Mouse (Mus musculus) A20 (cell line): ENCODE results near the gene Mcee.

Experiments used
- DNase-seq: peaks from one replicate; pipeline ENCODE4 v3.0.0-alpha.2; 2011; ENCODE audit warnings: low read depth, low spot score

Mcee gene

GRCm38 (mm10) chr7:64424861-64425260, 32.5 kb downstream of the Mcee start:
- DNase-seq, result no peak

GRCm38 (mm10) chr7:64439595-64440518, 47.5 kb downstream of the Mcee start:
- DNase-seq, result no peak

DNA sequence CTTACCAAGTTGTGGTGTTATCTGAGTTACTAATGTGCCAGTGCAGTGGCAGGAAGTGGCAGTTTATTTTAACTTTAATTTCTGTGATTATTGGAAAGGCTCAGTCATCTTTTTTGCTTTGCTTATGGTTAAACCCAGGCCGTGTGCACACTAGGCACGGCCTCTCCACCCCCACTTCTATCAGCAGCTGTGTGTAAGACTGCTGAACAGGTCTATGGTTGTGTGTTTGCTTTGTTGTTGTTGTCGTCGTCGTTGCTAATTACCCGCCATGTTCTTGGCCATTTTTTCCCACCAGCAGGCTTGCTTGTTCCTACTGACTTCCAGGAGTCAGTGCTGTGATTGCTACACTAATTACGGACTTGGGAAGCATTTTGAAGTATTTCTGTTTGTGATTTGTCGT, 48.1 kb downstream of the Mcee start:
- DNase-seq, result no peak

DNA sequence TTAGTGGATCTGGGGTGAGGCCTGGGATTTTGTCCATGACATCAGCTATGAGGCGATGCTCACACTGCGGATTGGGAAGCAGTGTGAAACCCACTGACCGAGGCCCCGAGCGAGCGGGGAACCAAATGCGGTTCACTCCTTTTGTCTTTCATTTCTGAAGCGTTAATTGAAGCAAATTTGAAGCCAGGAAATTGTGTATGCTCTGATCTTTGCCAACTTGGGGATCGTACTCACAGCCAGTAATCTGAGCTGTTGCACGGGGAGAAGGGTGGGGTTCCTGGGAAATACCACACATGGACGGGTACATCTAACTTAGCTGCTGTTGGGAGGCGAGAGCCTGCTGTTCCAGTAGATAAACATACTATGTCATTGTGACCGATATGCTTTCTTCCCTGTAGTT, 58.2 kb downstream of the Mcee start:
- DNase-seq, result no peak

- no peak for DNase-seq
Measured at GRCm38 (mm10) chr7:64451441-64451840, 59.0 kb downstream of the Mcee start.

- no peak for DNase-seq
Measured at GRCm38 (mm10) chr7:64451861-64452382, 59.5 kb downstream of the Mcee start.

GRCm38 (mm10) chr7:64452471-64453222, 60.2 kb downstream of the Mcee start:
- DNase-seq, result no peak

GRCm38 (mm10) chr7:64456176-64456575, 63.8 kb downstream of the Mcee start:
- DNase-seq, result no peak

DNA sequence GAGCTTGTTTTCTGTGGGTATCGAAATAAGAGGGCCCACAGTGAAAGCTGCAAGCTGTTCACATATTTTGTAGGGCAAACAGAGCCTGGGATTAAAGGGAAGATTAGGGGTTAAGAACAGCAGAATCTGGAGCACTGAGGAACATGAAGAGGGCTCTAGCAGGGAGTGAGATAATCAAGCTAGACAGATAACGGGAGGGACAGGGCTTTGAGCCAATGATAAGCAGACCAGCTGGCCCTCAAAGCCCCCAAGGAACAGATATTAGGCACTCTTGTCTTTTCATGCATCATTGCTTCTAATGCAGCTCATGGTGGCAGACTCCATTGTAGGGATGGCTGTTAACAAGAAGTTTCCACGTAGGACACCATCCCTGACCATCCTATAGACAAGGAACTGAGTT, 64.3 kb downstream of the Mcee start:
- DNase-seq, result no peak

GRCm38 (mm10) chr7:64457811-64458210, 65.4 kb downstream of the Mcee start:
- no peak for DNase-seq
